Mouse (Mus musculus): ENCODE measurements around the gene G6pdx. TPM values are rescaled to one million over a fixed set of nuclear protein-coding genes. Genes with fewer than 3 reads are reported as not detected.

Gene G6pdx
- polyA plus RNA-seq (2015; fragmentation: Nextera tagmentation; extraction: Ambion mirVana) = 56.6 and 57.4 TPM in 2 replicates

- Histone ChIP-seq H3K9me3 (no peaks in the 10 kb centered on the region), H3K27me3 (replicated peaks) (no peaks in the 10 kb centered on the region), H3K27ac (peak within 1 kb of the TSS; percentile 92), H3K4me3 (peak within 1 kb of the TSS; percentile 52), H3K4me2 (peak within 1 kb of the TSS; percentile 63), H3K4me1 (peaks cover 12% of the 10 kb centered on the region), H3K9ac (peak within 1 kb of the TSS; percentile 44), H3K36me3 (replicated peaks) (no peaks in the 10 kb centered on the region)
- 29% methylated on average over 25 of the region's 25 CpGs for WGBS
- ATAC-seq (replicated peaks) = peak; percentile 90
These were observed at the start of gene G6pdx for GRCm38 (mm10) chrX:74428826-74429276. G6pdx (minus strand) TSS chrX:74429194.

GRCm38 (mm10) chrX:74452773-74453172 lies 23.8 kb upstream of the G6pdx start:
- Histone ChIP-seq H3K36me3 (replicated peaks) (no peaks in the 10 kb centered on the region), H3K27me3 (replicated peaks) (no peaks in the 10 kb centered on the region), H3K9ac (no peak overlapping the region), H3K4me1 (no peaks in the 10 kb centered on the region), H3K4me2 (no peak overlapping the region), H3K27ac (no peak overlapping the region), H3K9me3 (no peaks in the 10 kb centered on the region), H3K4me3 (no peak overlapping the region)
- 12% methylated on average over 4 of the region's 4 CpGs for WGBS
- peak; percentile 85 for ATAC-seq (replicated peaks)

GRCm38 (mm10) chrX:74451157-74451912 lies 22.3 kb upstream of the G6pdx start:
- Histone ChIP-seq H3K9me3 (no peaks in the 10 kb centered on the region), H3K36me3 (replicated peaks) (no peaks in the 10 kb centered on the region), H3K9ac (no peak overlapping the region), H3K4me1 (no peaks in the 10 kb centered on the region), H3K4me2 (no peak overlapping the region), H3K4me3 (no peak overlapping the region), H3K27ac (no peak overlapping the region), H3K27me3 (replicated peaks) (no peaks in the 10 kb centered on the region)
- no peak for ATAC-seq (replicated peaks)
- 78% methylated on average over 4 of the region's 4 CpGs for WGBS

GRCm38 (mm10) chrX:74429290-74429821 lies 362 bp upstream of the G6pdx start:
- Histone ChIP-seq H3K4me1 (peaks cover 12% of the 10 kb centered on the region), H3K36me3 (replicated peaks) (no peaks in the 10 kb centered on the region), H3K27me3 (replicated peaks) (no peaks in the 10 kb centered on the region), H3K4me3 (peak overlapping the region; percentile 52), H3K27ac (peak overlapping the region; percentile 92), H3K9me3 (no peaks in the 10 kb centered on the region), H3K4me2 (peak overlapping the region; percentile 63), H3K9ac (peak overlapping the region; percentile 44)
- WGBS = 20% methylated on average over 22 of the region's 22 CpGs
- ATAC-seq (replicated peaks) = peak; percentile 80

- H3K27me3 ChIP-seq (replicated peaks) = no peaks in the 10 kb centered on the region
- peak overlapping the region; percentile 44 for H3K9ac ChIP-seq
- peak overlapping the region; percentile 92 for H3K27ac ChIP-seq
- no peaks in the 10 kb centered on the region for H3K36me3 ChIP-seq (replicated peaks)
- H3K4me3 ChIP-seq = peak overlapping the region; percentile 52
- H3K4me2 ChIP-seq = peak overlapping the region; percentile 63
- WGBS = 25% methylated on average over 35 of the region's 35 CpGs
- H3K9me3 ChIP-seq = no peaks in the 10 kb centered on the region
- ATAC-seq (replicated peaks) = peak; percentile 60
- H3K4me1 ChIP-seq = peaks cover 12% of the 10 kb centered on the region
These were observed 708 bp downstream of the G6pdx start for GRCm38 (mm10) chrX:74428146-74428825.

- Histone ChIP-seq H3K4me2 (no peak overlapping the region), H3K36me3 (replicated peaks) (no peaks in the 10 kb centered on the region), H3K9me3 (no peaks in the 10 kb centered on the region), H3K4me1 (peaks cover 12% of the 10 kb centered on the region), H3K9ac (no peak overlapping the region), H3K4me3 (no peak overlapping the region), H3K27me3 (replicated peaks) (no peaks in the 10 kb centered on the region), H3K27ac (no peak overlapping the region)
- WGBS = 77% methylated on average over 3 of the region's 3 CpGs
- no peak for ATAC-seq (replicated peaks)
These were observed 1.9 kb downstream of the G6pdx start for GRCm38 (mm10) chrX:74427116-74427515.

- H3K4me2 ChIP-seq = no peak overlapping the region
- WGBS = 83% methylated on average over 1 of the region's 1 CpGs
These were observed 2.7 kb downstream of the G6pdx start for GRCm38 (mm10) chrX:74426256-74426655.

GRCm38 (mm10) chrX:74425195-74425594 lies 3.8 kb downstream of the G6pdx start:
- ATAC-seq (replicated peaks) = no peak
- H3K9me3 ChIP-seq = no peaks in the 10 kb centered on the region
- WGBS = 92% methylated on average over 4 of the region's 4 CpGs

More at GRCm38 (mm10) chrX:74426256-74426655, 2.7 kb downstream of the G6pdx start:
- ATAC-seq (replicated peaks) = no peak
- Histone ChIP-seq H3K36me3 (replicated peaks) (no peaks in the 10 kb centered on the region), H3K4me1 (peaks cover 12% of the 10 kb centered on the region), H3K9me3 (no peaks in the 10 kb centered on the region), H3K9ac (no peak overlapping the region), H3K27me3 (replicated peaks) (no peaks in the 10 kb centered on the region), H3K27ac (no peak overlapping the region), H3K4me3 (no peak overlapping the region)

GRCm38 (mm10) chrX:74424443-74424842 lies 4.6 kb downstream of the G6pdx start:
- Histone ChIP-seq H3K4me1 (peaks cover 8% of the 10 kb centered on the region), H3K9me3 (no peaks in the 10 kb centered on the region)
- ATAC-seq (replicated peaks) = no peak

More at GRCm38 (mm10) chrX:74425195-74425594, 3.8 kb downstream of the G6pdx start:
- Histone ChIP-seq H3K4me1 (peaks cover 10% of the 10 kb centered on the region), H3K9ac (no peak overlapping the region), H3K27me3 (replicated peaks) (no peaks in the 10 kb centered on the region), H3K27ac (no peak overlapping the region), H3K4me3 (no peak overlapping the region), H3K4me2 (no peak overlapping the region), H3K36me3 (replicated peaks) (no peaks in the 10 kb centered on the region)

GRCm38 (mm10) chrX:74413377-74413776 lies 15.6 kb downstream of the G6pdx start:
- peak; percentile 79 for ATAC-seq (replicated peaks)
- Histone ChIP-seq H3K27me3 (replicated peaks) (no peaks in the 10 kb centered on the region), H3K9me3 (no peaks in the 10 kb centered on the region), H3K36me3 (replicated peaks) (no peaks in the 10 kb centered on the region), H3K9ac (no peak overlapping the region), H3K4me3 (no peak overlapping the region), H3K27ac (no peak overlapping the region), H3K4me2 (no peak overlapping the region), H3K4me1 (no peaks in the 10 kb centered on the region)

More at GRCm38 (mm10) chrX:74424443-74424842, 4.6 kb downstream of the G6pdx start:
- no peak overlapping the region for H3K4me3 ChIP-seq
- no peak overlapping the region for H3K27ac ChIP-seq
- no peak overlapping the region for H3K9ac ChIP-seq
- no peaks in the 10 kb centered on the region for H3K36me3 ChIP-seq (replicated peaks)
- no peak overlapping the region for H3K4me2 ChIP-seq
- no peaks in the 10 kb centered on the region for H3K27me3 ChIP-seq (replicated peaks)

GRCm38 (mm10) chrX:74408340-74408739 lies 20.7 kb downstream of the G6pdx start:
- ATAC-seq (replicated peaks) = no peak
- Histone ChIP-seq H3K4me3 (no peak overlapping the region), H3K9ac (no peak overlapping the region), H3K36me3 (replicated peaks) (no peaks in the 10 kb centered on the region), H3K4me1 (no peaks in the 10 kb centered on the region), H3K9me3 (no peaks in the 10 kb centered on the region), H3K4me2 (no peak overlapping the region), H3K27ac (no peak overlapping the region), H3K27me3 (replicated peaks) (no peaks in the 10 kb centered on the region)
- 31% methylated on average over 2 of the region's 2 CpGs for WGBS

GRCm38 (mm10) chrX:74400136-74400535 lies 28.9 kb downstream of the G6pdx start:
- H3K9me3 ChIP-seq = no peaks in the 10 kb centered on the region
- no peak overlapping the region for H3K9ac ChIP-seq
- H3K4me1 ChIP-seq = no peaks in the 10 kb centered on the region
- no peak for ATAC-seq (replicated peaks)
- H3K27me3 ChIP-seq (replicated peaks) = no peaks in the 10 kb centered on the region
- no peak overlapping the region for H3K4me3 ChIP-seq
- no peak overlapping the region for H3K4me2 ChIP-seq
- 79% methylated on average over 3 of the region's 3 CpGs for WGBS
- H3K36me3 ChIP-seq (replicated peaks) = no peaks in the 10 kb centered on the region
- no peak overlapping the region for H3K27ac ChIP-seq
